Mouse (Mus musculus): ENCODE data around the gene Gnat2. TPM values are rescaled to one million over a fixed set of nuclear protein-coding genes. Genes with fewer than 3 reads are reported as not detected.

The Gnat2 gene
- polyA plus RNA-seq, 1 experiment = 0.40 TPM

DNA sequence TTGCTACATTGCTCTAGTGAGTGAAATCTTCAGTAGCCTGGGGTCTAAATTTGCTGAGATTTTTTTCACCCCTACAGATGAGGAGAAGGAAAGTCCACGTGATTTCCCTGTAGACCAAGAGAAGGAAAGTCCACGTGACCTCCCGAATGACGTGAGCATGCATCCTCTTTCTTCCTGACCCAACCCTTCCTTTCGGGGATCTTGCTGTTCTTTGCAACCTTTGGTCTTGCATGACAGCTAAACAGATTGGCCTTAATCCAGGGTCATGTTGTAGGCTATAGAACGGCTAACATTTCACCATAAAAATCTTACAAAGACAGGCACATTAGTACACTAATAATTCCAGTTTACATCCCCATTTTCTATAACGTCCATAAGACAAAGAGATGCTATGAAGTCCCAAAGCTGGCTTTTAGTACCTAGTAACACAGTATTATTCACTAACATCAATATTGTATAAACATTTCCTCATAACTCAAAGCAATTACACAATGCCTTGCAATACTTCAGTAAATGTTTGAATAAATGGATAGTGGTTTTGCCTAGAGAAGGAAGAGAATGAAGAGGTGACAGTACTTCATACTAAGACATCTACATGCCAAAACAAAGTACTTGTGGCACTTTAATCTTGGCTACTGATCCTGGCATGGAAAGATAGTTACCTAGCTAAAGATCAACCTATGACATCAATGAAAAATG lies 21.2 kb downstream of the Gnat2 start:
- Histone ChIP-seq H3K4me1 (ENCODE audit: control insufficient read depth, insufficient read depth, low read length) (no peaks in the 10 kb centered on the region), H3K4me3 (ENCODE audit: control insufficient read depth, low read depth, low read length) (no peak overlapping the region), H3K36me3 (ENCODE audit: control insufficient read depth, insufficient read depth, low read length) (peaks cover 3% of the 10 kb centered on the region; the same call in 1 of the 2 replicates), H3K27me3 (ENCODE audit: control insufficient read depth, insufficient read depth, low read length) (no peaks in the 10 kb centered on the region), H3K27ac (ENCODE audit: control insufficient read depth, insufficient read depth, low read depth, low read length) (no peak overlapping the region)
- no peak for TF ChIP-seq POLR2A (IDR thresholded peaks at IDR 0.05; ENCODE audit: control insufficient read depth, low read depth, low read length)
- no peak for TF ChIP-seq CTCF (IDR thresholded peaks at IDR 0.05; ENCODE audit: control insufficient read depth, insufficient read depth, insufficient replicate concordance, low read depth, low read length)

DNA sequence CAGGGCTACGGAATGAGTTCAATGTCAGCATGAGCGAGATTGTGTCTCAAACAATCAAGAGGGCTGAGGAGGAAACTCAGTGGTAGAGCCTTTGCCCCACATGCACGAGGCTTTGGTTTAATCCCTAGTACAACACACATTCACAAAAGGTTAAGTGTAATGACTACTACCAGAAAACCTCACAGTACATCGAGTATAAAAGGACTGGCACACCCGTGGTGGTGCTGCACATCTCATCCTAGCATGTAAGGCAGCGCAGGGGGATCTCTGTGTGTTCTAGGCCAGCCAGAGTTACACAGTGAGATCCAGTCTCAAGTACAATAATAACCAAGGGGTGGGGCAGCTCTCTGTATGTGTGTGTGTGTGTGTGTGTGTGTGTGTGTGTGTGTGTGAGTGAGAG lies 24.9 kb downstream of the Gnat2 start:
- Histone ChIP-seq H3K27me3 (ENCODE audit: control insufficient read depth, insufficient read depth, low read length) (no peaks in the 10 kb centered on the region), H3K4me1 (ENCODE audit: control insufficient read depth, insufficient read depth, low read length) (no peaks in the 10 kb centered on the region), H3K27ac (ENCODE audit: control insufficient read depth, insufficient read depth, low read depth, low read length) (no peak overlapping the region), H3K36me3 (ENCODE audit: control insufficient read depth, insufficient read depth, low read length) (no peaks in the 10 kb centered on the region; the same call in 1 of the 2 replicates), H3K4me3 (ENCODE audit: control insufficient read depth, low read depth, low read length) (no peak overlapping the region)
- TF ChIP-seq CTCF (IDR thresholded peaks at IDR 0.05; ENCODE audit: control insufficient read depth, insufficient read depth, insufficient replicate concordance, low read depth, low read length) (no peak), POLR2A (IDR thresholded peaks at IDR 0.05; ENCODE audit: control insufficient read depth, low read depth, low read length) (no peak)

DNA sequence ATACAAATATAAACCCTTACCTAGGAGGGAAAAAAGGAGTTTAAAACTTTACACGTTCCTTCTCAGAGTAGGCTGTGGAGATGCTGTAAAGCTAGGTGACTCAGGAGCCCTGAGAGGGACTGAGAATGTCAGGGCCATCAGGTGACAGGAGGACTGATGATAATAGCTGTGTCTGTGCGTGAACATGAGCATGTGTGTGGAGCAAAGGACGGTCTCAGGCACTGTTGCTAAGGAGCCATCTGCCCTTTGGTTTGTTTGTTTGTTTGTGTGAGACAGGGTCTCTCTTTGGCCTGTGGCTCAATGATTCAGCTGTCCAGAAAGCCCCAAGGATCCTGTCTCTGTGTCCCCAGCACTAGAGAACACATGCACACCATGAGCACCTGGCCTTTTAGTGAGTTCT lies 28.5 kb downstream of the Gnat2 start:
- Histone ChIP-seq H3K4me1 (ENCODE audit: control insufficient read depth, insufficient read depth, low read length) (no peaks in the 10 kb centered on the region), H3K4me3 (ENCODE audit: control insufficient read depth, low read depth, low read length) (no peak overlapping the region), H3K36me3 (ENCODE audit: control insufficient read depth, insufficient read depth, low read length) (no peaks in the 10 kb centered on the region; the same call in 1 of the 2 replicates), H3K27ac (ENCODE audit: control insufficient read depth, insufficient read depth, low read depth, low read length) (no peak overlapping the region), H3K27me3 (ENCODE audit: control insufficient read depth, insufficient read depth, low read length) (no peaks in the 10 kb centered on the region)
- no peak for TF ChIP-seq CTCF (IDR thresholded peaks at IDR 0.05; ENCODE audit: control insufficient read depth, insufficient read depth, insufficient replicate concordance, low read depth, low read length)
- TF ChIP-seq POLR2A (IDR thresholded peaks at IDR 0.05; ENCODE audit: control insufficient read depth, low read depth, low read length) = no peak

DNA sequence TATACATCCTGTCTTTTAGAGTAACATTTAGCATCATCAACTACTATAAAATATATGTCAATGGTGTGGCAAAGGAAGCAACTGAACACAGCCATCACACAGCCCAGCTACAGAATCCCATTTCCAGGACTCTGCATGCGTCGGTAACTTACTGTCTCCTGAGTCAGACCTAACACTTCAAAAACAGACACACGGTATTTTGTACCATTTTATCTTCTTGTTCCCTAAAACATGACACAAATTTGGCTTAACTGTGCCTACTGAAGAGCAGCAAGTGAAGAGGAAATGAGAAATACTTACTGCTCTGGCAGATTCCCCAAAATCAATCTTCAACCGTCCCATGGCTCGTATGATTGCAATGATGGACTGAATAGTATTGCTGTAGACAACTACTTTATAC lies 30.7 kb downstream of the Gnat2 start:
- no peak overlapping the region for H3K4me3 ChIP-seq (ENCODE audit: control insufficient read depth, low read depth, low read length)
- TF ChIP-seq CTCF (IDR thresholded peaks at IDR 0.05; ENCODE audit: control insufficient read depth, insufficient read depth, insufficient replicate concordance, low read depth, low read length) = no peak
- TF ChIP-seq POLR2A (IDR thresholded peaks at IDR 0.05; ENCODE audit: control insufficient read depth, low read depth, low read length) = no peak
- H3K27ac ChIP-seq (ENCODE audit: control insufficient read depth, insufficient read depth, low read depth, low read length) = no peak overlapping the region
- H3K36me3 ChIP-seq (ENCODE audit: control insufficient read depth, insufficient read depth, low read length) = no peaks in the 10 kb centered on the region; the same call in 1 of the 2 replicates
- no peaks in the 10 kb centered on the region for H3K4me1 ChIP-seq (ENCODE audit: control insufficient read depth, insufficient read depth, low read length)
- no peaks in the 10 kb centered on the region for H3K27me3 ChIP-seq (ENCODE audit: control insufficient read depth, insufficient read depth, low read length)

DNA sequence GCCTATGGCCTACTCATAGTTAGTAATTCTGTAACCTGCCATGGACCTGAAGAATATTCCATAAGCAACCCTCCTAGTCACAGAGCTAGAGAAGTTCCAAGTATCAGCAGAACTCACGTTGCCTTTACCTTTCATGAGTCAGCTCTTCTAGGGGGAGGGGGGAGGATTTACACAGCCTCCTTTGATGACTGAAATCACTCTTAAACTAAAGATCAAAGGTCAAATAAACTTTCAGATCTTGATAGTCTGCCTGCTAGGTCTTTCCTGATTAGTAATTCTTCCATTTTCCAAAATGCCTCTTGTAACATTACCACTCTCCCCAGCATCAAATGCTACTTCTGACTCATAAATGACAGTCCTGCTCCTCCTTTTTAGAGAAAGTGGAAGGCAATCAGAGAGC lies 31.5 kb downstream of the Gnat2 start:
- H3K27me3 ChIP-seq (ENCODE audit: control insufficient read depth, insufficient read depth, low read length) = no peaks in the 10 kb centered on the region
- H3K36me3 ChIP-seq (ENCODE audit: control insufficient read depth, insufficient read depth, low read length) = no peaks in the 10 kb centered on the region; the same call in 1 of the 2 replicates
- H3K4me3 ChIP-seq (ENCODE audit: control insufficient read depth, low read depth, low read length) = no peak overlapping the region
- H3K27ac ChIP-seq (ENCODE audit: control insufficient read depth, insufficient read depth, low read depth, low read length) = no peak overlapping the region
- no peaks in the 10 kb centered on the region for H3K4me1 ChIP-seq (ENCODE audit: control insufficient read depth, insufficient read depth, low read length)
- TF ChIP-seq POLR2A (IDR thresholded peaks at IDR 0.05; ENCODE audit: control insufficient read depth, low read depth, low read length) (no peak), CTCF (IDR thresholded peaks at IDR 0.05; ENCODE audit: control insufficient read depth, insufficient read depth, insufficient replicate concordance, low read depth, low read length) (no peak)

DNA sequence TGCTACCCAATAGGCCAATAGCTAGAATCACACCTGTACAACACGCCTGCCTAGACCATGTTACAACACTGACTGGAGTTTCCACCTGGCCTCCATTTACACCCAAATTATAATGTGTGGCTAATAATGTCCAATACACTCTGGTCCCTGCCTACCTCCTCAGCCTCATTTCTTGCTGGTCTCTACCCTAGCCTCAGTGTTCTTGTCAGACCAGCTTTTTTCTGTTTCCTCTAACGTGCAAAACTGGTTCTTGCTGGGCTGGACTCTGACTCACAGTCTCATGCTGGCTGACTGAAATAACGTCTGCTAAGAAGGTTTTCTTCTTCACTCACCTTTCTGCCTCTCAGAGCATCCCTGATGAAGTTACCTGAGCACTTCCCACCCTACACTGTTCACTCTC lies 33.7 kb downstream of the Gnat2 start:
- Histone ChIP-seq H3K27me3 (ENCODE audit: control insufficient read depth, insufficient read depth, low read length) (no peaks in the 10 kb centered on the region), H3K27ac (ENCODE audit: control insufficient read depth, insufficient read depth, low read depth, low read length) (no peak overlapping the region), H3K36me3 (ENCODE audit: control insufficient read depth, insufficient read depth, low read length) (no peaks in the 10 kb centered on the region; the same call in 1 of the 2 replicates), H3K4me3 (ENCODE audit: control insufficient read depth, low read depth, low read length) (no peak overlapping the region), H3K4me1 (ENCODE audit: control insufficient read depth, insufficient read depth, low read length) (no peaks in the 10 kb centered on the region)
- TF ChIP-seq POLR2A (IDR thresholded peaks at IDR 0.05; ENCODE audit: control insufficient read depth, low read depth, low read length) (no peak), CTCF (IDR thresholded peaks at IDR 0.05; ENCODE audit: control insufficient read depth, insufficient read depth, insufficient replicate concordance, low read depth, low read length) (no peak)

DNA sequence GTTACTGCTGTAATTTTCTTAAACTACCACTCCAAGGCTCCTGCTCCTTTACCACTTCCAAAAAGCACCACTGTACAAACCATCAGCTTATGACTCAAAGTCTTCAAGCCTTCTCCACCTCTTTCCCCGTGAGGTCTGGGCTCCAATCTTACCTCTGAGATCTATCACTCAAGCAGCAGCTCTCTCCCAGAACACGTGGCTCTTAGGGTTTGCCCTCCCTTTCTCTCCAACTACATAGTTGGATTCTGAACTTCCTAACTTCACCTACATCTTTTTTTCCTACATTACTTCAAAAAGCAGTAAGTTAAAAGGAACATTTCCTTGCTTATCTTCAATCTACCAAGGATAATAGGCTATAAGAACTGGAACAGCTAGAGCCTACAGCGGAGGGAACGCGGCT lies 35.9 kb downstream of the Gnat2 start:
- no peak for TF ChIP-seq POLR2A (IDR thresholded peaks at IDR 0.05; ENCODE audit: control insufficient read depth, low read depth, low read length)
- no peak for TF ChIP-seq CTCF (IDR thresholded peaks at IDR 0.05; ENCODE audit: control insufficient read depth, insufficient read depth, insufficient replicate concordance, low read depth, low read length)
- Histone ChIP-seq H3K27ac (ENCODE audit: control insufficient read depth, insufficient read depth, low read depth, low read length) (no peak overlapping the region), H3K36me3 (ENCODE audit: control insufficient read depth, insufficient read depth, low read length) (no peaks in the 10 kb centered on the region), H3K4me1 (ENCODE audit: control insufficient read depth, insufficient read depth, low read length) (no peaks in the 10 kb centered on the region), H3K4me3 (ENCODE audit: control insufficient read depth, low read depth, low read length) (no peak overlapping the region), H3K27me3 (ENCODE audit: control insufficient read depth, insufficient read depth, low read length) (no peaks in the 10 kb centered on the region)
